Mouse (Mus musculus) MEL (cell line): ENCODE results near the gene Rad51.

ENCODE experiments used
- BHLHE40 ChIP-seq: IDR thresholded peaks from 2 replicates; pipeline ENCODE4 v1.6.1; 2012; ENCODE audit warnings: low read depth, mild to moderate bottlenecking, inconsistent platforms, low read length, improper control_type of control experiment, borderline replicate concordance
- E2F4 ChIP-seq: IDR thresholded peaks from 2 replicates; pipeline ENCODE4 v1.6.1; 2011; ENCODE audit warnings: low read depth, low read length, improper control_type of control experiment, borderline replicate concordance
- POLR2A ChIP-seq, 2 experiments: IDR thresholded peaks; 2 replicates each; pipeline ENCODE4 v1.6.1; 2011 to 2012; ENCODE audit warnings: low read length in 2 of 2, mild to moderate bottlenecking in 2 of 2, control low read depth in 1 of 2, improper control_type of control experiment in 1 of 2, low read depth in 1 of 2, moderate library complexity in 1 of 2; ENCODE audit not compliant: control insufficient read depth in 1 of 2, insufficient read depth in 1 of 2, poor library complexity in 1 of 2
- SIN3A ChIP-seq: IDR thresholded peaks from 2 replicates; pipeline ENCODE4 v1.6.1; 2012; ENCODE audit warnings: low read length, improper control_type of control experiment, inconsistent platforms

- no peak for TF ChIP-seq POLR2A (IDR thresholded peaks at IDR 0.05; ENCODE audit: control insufficient read depth in 1 of 2, insufficient read depth in 1 of 2, low read depth in 1 of 2, low read length in 2 of 2, poor library complexity in 1 of 2)
- no peak for TF ChIP-seq BHLHE40
- no peak for TF ChIP-seq SIN3A
- no peak for TF ChIP-seq E2F4
Measured at GRCm38 (mm10) chr2:119152255-119152654, 39.7 kb downstream of the Rad51 start.
